Mouse (Mus musculus) lung, embryonic 15.5 days (tissue): Measurements from ENCODE around the gene Mfap2. TPM values are rescaled to one million over a fixed set of nuclear protein-coding genes. Genes with fewer than 3 reads are reported as not detected.
A peak's percentile ranks its signal among the peaks of the same experiment; 100 is the strongest.

Source experiments
- ATAC-seq: fragments of 200-750 bp; cut with Nextera tagmentation; 2 replicates; pipeline ENCODE4 v1.8.0; 2017; ENCODE audit warnings: moderate number of reproducible peaks, borderline replicate concordance; ENCODE audit not compliant: low FRiP score, low TSS enrichment; ENCODE audit errors: extremely low read depth
- H3K27ac ChIP-seq: fragments of 300-500 bp; sonication (generic); 2 replicates; pipeline ENCODE4 v1.5.1; 2015; ENCODE audit warnings: moderate library complexity, mild to moderate bottlenecking, inconsistent platforms
- H3K27me3 ChIP-seq: fragments of 300-500 bp; sonication (generic); 2 replicates; pipeline ENCODE4 v1.6.1; 2015; ENCODE audit warnings: inconsistent platforms
- H3K36me3 ChIP-seq: fragments of 300-500 bp; sonication (generic); 2 replicates; pipeline ENCODE4 v1.6.1; 2015; ENCODE audit warnings: inconsistent platforms
- H3K4me1 ChIP-seq: fragments of 300-500 bp; sonication (generic); 2 replicates; pipeline ENCODE4 v1.6.1; 2015; ENCODE audit warnings: inconsistent platforms
- H3K4me2 ChIP-seq: fragments of 300-500 bp; sonication (generic); 2 replicates; pipeline ENCODE4 v1.6.1; 2015; ENCODE audit warnings: inconsistent platforms, mild to moderate bottlenecking, moderate library complexity
- H3K4me3 ChIP-seq: fragments of 300-500 bp; sonication (generic); 2 replicates; pipeline ENCODE4 v1.5.1; 2015; ENCODE audit warnings: mild to moderate bottlenecking, inconsistent platforms
- H3K9ac ChIP-seq: fragments of 300-500 bp; sonication (generic); 2 replicates; pipeline ENCODE4 v1.6.1; 2015; ENCODE audit warnings: inconsistent platforms
- H3K9me3 ChIP-seq: fragments of 300-500 bp; sonication (generic); 2 replicates; pipeline ENCODE4 v1.6.1; 2016; ENCODE audit warnings: inconsistent platforms
- WGBS: fragments of 180-500 bp; shearing (Covaris S2); methylation state at CpG from one replicate; pipeline ENCODE4 v1.1.7; 2015; 5-methylcytosine and 5-hydroxymethylcytosine counted together
- polyA plus RNA-seq: library from polyadenylated mRNA; unstranded; fragments of >200 nt; fragmentation: Nextera tagmentation; extraction: Ambion mirVana; gene quantifications from 2 replicates; pipeline ENCODE4 v1.2.1, GENCODE M21; 2015

Gene Mfap2
- polyA plus RNA-seq, 1 experiment from 2014 or later = 496 TPM

DNA sequence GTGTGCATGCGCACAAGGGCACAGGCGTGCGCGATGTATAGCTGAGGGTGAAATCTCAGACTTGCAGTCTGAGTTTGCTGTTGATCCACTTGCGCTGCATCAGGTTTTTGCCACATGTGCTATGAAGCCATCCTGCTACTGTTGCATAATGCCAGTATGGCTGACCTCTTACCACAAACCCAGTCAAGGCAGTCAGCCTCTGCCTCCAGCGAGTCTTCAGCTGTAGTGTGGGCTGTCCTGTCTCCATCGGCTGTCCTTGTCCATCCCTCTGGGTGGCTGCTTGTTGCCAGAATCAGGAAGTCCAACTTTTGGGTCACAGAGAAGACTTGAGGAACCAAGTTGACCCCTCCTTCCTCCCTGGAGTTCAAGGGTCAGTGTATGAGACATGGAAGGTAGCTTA is 34.9 kb upstream of the Mfap2 start:
- H3K4me1 ChIP-seq = no peaks in the 10 kb centered on the region
- no peaks in the 10 kb centered on the region for H3K9me3 ChIP-seq
- 93% methylated on average over 7 of the region's 7 CpGs for whole genome bisulfite sequencing
- H3K9ac ChIP-seq = no peak overlapping the region
- H3K4me3 ChIP-seq = no peak overlapping the region
- H3K27me3 ChIP-seq = no peaks in the 10 kb centered on the region
- H3K36me3 ChIP-seq = peaks cover 81% of the 10 kb centered on the region
- no peak overlapping the region for H3K27ac ChIP-seq
- no peak for ATAC-seq
- H3K4me2 ChIP-seq = no peak overlapping the region

DNA sequence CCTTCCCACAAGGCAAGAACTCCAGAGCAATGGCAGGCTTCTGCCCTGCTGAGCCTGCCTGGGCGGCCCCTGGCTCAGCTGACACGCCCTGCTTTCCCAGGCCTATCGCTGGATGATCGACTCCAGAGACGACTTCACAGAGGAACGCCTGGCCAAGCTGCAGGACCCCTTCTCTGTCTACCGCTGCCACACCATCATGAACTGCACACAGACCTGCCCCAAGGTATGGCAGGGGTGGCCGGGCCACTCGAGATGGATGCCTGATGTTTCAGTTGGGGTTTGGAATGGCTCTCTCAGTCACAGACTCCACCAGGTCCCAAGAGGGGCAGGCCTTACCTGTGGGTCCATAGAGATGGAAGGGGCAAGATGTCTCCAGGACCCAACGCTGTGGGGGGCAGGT is 32.9 kb upstream of the Mfap2 start:
- peaks cover 64% of the 10 kb centered on the region for H3K36me3 ChIP-seq
- H3K4me1 ChIP-seq = no peaks in the 10 kb centered on the region
- no peak overlapping the region for H3K4me3 ChIP-seq
- no peak overlapping the region for H3K27ac ChIP-seq
- H3K4me2 ChIP-seq = no peak overlapping the region
- H3K27me3 ChIP-seq = no peaks in the 10 kb centered on the region
- no peaks in the 10 kb centered on the region for H3K9me3 ChIP-seq
- ATAC-seq = no peak
- H3K9ac ChIP-seq = no peak overlapping the region
- WGBS = 84% methylated on average over 10 of the region's 10 CpGs

DNA sequence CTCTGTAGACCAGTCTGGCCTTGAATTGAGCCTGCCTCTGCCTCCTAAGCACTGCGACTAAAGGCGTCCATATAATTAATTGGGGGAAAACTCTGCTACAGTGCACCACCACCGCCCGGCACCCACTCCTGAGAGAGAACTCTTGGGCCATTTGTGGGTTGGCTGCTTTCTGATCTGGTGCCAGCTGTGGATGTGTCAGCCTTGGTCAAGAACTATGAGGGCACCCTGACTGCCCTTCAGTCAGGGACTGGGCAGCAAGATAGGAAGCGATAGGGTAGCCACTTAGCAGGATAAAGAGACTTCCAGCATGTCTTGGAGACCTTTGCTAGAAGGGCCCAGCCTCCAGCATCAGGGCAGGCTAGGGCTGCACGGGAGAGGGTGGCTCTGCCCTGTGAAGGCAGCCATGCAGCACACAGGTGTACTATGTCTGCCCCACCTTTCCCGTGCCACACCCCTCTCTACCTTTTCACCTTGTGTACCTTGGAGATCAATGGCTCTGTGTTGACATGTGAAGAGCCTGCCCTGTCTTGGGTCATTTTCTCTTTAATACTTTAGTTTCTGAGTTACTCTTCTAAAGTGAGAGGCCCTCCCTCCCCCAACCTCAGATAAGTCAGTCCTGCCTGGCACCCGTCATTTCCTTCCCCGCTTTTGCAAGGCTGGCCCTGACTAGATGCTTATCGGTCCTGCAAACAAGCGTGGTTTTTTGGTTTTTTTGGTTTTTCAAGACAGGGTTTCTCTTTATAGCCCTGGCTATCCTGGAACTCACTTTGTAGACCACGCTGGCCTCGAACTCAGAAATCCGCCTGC is 32.1 kb upstream of the Mfap2 start:
- Histone ChIP-seq H3K27me3 (no peaks in the 10 kb centered on the region), H3K36me3 (peaks cover 56% of the 10 kb centered on the region), H3K9me3 (no peaks in the 10 kb centered on the region), H3K4me2 (no peak overlapping the region), H3K4me1 (peaks cover 3% of the 10 kb centered on the region), H3K4me3 (no peak overlapping the region), H3K9ac (no peak overlapping the region), H3K27ac (no peak overlapping the region)
- no peak for ATAC-seq
- 83% methylated on average over 14 of the region's 14 CpGs for WGBS

DNA sequence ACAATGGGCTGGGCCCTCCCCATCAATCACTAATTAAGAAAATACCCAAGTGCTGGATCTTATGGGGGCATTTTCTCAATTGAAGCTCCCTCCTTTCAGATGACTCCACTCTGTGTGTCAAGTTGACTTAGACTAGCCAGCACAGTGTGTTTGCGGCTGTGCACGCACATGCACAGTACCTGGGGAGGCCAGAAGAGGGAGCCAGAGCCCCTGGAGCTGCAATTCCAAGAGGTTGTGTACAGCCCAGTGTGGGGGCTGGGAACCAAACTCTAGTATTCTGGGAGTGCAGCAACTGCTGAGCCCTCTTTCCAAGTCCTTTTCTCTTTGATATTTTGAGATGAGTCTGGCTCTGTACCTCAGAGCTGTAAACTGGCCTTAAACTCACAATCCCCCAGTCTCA is 28.6 kb upstream of the Mfap2 start:
- H3K4me1 ChIP-seq = peaks cover 19% of the 10 kb centered on the region
- no peak overlapping the region for H3K27ac ChIP-seq
- no peaks in the 10 kb centered on the region for H3K9me3 ChIP-seq
- WGBS = 90% methylated on average over 2 of the region's 2 CpGs
- no peaks in the 10 kb centered on the region for H3K27me3 ChIP-seq
- H3K36me3 ChIP-seq = peaks cover 23% of the 10 kb centered on the region
- H3K4me3 ChIP-seq = no peak overlapping the region
- no peak overlapping the region for H3K4me2 ChIP-seq
- ATAC-seq = no peak
- no peak overlapping the region for H3K9ac ChIP-seq

DNA sequence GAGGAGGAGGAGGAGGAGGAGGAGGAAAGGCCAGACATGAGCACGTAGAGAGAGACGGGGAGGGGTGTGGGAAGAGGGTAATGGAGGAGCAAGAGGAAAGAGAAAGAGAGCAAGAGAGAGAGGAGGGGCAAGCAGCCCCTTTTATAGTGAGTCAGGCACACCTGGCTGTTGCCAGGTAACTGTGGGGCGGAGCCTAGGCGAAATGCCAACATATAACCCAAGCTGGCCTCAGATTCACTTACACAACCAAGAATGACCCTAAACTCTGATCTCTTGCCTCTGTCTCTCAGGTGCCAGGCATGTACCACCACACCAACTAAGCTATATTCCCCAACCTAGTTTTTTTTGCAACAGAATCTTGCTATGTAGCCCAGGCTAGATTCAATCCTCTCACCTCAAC is 27.4 kb upstream of the Mfap2 start:
- H3K27ac ChIP-seq = peak overlapping the region; percentile 69
- no peaks in the 10 kb centered on the region for H3K9me3 ChIP-seq
- H3K4me1 ChIP-seq = peaks cover 28% of the 10 kb centered on the region
- H3K4me2 ChIP-seq = no peak overlapping the region
- H3K36me3 ChIP-seq = peaks cover 15% of the 10 kb centered on the region
- ATAC-seq = no peak
- no peak overlapping the region for H3K9ac ChIP-seq
- no peaks in the 10 kb centered on the region for H3K27me3 ChIP-seq
- no peak overlapping the region for H3K4me3 ChIP-seq
- 44% methylated on average over 4 of the region's 4 CpGs for WGBS

DNA sequence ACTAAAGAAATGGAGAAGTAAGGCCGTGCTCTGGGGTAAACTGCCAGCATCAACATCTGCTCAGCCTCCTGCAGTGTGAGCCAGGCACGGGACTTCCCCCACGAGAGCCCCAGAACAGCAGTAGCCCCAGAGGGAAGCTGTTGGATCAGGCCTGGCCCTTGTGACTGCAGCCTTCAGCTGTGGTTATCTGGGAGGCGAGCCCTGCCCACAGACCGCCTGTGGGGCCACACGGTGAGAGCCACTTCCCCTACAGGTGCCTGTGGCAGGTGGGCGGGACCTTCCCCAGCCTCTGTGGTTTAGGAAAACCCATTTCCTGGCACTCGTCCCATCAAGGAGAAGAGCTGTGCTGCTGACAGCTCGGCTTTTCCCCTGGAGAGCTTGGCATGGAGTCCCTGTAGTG is 26.8 kb upstream of the Mfap2 start:
- no peak overlapping the region for H3K4me2 ChIP-seq
- ATAC-seq = peak; percentile 48

DNA sequence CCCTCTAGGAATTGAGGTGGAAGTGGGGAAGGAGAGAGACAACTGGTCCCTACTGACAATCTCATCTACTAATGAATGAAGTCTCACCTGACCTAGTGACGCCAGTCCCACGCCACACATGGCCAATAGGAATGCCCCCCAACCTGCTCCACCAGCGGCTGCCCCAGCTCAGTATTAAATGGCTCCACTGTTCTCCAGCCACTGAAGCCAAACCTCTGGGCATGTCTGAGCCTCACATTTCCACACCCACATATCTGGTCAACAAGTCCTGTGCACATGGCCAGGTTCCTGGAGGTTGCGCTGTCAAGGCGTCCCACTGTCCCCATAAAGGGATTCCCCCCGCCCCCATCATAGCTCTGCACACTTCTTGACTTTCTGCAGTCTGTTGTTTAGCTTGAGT is 25.7 kb upstream of the Mfap2 start:
- H3K9ac ChIP-seq = no peak overlapping the region
- no peak for ATAC-seq
- no peak overlapping the region for H3K4me2 ChIP-seq
- WGBS = 71% methylated on average over 6 of the region's 6 CpGs
- no peak overlapping the region for H3K27ac ChIP-seq
- peaks cover 33% of the 10 kb centered on the region for H3K4me1 ChIP-seq
- peaks cover under 1% of the 10 kb centered on the region; the same call in 1 of the 2 replicates for H3K36me3 ChIP-seq
- H3K27me3 ChIP-seq = no peaks in the 10 kb centered on the region
- no peak overlapping the region for H3K4me3 ChIP-seq
- H3K9me3 ChIP-seq = no peaks in the 10 kb centered on the region

More for the DNA sequence above, 26.8 kb upstream of the Mfap2 start:
- H3K4me3 ChIP-seq = no peak overlapping the region
- no peaks in the 10 kb centered on the region for H3K27me3 ChIP-seq
- 5% methylated on average over 9 of the region's 9 CpGs for WGBS
- H3K4me1 ChIP-seq = peaks cover 29% of the 10 kb centered on the region
- H3K9ac ChIP-seq = no peak overlapping the region
- H3K27ac ChIP-seq = peak overlapping the region; percentile 69
- H3K36me3 ChIP-seq = peaks cover 12% of the 10 kb centered on the region
- no peaks in the 10 kb centered on the region for H3K9me3 ChIP-seq

DNA sequence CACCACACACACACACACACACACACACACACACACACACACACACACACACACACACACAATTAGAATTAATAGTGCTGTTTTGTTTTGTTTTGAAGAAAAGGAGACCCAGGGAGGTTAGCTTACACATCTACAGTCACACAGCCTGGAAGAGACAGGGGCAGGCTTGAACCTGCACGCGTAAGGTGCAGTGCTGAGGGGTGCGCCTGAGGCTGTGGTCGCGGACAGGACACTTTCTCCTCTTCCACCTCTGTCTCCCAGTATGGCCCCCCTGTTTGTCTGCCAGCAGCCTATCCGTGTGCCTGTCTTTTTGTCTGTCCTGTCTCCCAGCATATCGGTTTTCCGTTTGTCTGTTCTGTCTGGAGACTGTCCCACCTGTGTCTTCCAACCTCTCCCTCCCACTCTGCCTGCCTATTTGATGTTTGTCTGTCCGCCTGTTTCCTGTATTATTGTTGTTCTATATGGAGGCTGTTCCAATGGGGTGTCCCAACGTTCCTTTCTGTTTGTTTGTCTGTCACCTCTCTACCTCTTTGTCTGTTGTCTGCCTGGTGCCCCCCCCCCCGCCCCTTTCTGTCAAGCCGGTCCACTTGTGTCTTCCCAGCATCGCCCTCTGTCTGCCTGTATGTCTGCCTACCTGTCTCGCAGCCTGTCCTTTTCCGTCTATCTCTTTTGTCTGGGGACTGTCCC is 24.1 kb upstream of the Mfap2 start:
- ATAC-seq = no peak
- H3K9ac ChIP-seq = peak overlapping the region; percentile 83

DNA sequence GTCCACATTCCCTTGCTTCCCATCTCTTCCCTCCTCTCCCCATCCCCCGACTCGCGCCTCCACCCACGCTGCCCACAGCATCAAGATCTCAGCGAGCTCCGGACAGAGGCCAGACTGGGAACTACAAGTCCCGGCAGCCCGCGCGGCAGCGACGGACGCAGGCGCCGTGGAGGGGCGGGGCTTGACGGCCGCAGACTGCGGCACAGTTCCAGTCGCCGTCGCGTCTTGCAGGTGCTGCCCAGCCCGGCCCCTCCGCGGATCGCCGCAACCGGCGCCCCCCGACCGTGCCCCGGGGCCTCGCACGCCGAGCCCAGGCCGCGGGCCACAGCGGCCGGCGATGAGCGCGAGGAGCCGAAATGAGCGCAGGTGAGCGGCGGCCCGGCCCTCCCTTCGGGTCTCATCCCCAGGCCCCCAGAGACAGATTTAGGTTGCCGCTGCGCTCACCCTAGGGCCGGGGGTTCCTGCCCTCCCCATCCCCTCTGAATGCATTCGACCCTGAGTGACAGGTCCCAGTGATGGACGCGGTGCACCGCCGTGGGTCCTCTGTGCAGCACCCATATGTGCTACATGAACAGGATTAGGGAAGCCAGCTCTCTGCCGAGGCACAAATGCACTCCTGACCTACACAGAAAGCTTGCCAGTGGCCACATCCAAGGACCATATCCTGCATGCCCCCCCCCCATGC is 23.4 kb upstream of the Mfap2 start, which contains the start of gene Atp13a2:
Atp13a2 (plus strand) TSS at position 163 of the 685 bp plus-strand sequence.
- Histone ChIP-seq H3K9ac (peak within 1 kb of the TSS; percentile 83), H3K27ac (no peak within 1 kb of the TSS)

More for the DNA sequence above, 24.1 kb upstream of the Mfap2 start:
- no peaks in the 10 kb centered on the region for H3K27me3 ChIP-seq
- no peaks in the 10 kb centered on the region for H3K9me3 ChIP-seq
- peak overlapping the region; percentile 83 for H3K4me2 ChIP-seq
- no peaks in the 10 kb centered on the region for H3K36me3 ChIP-seq
- WGBS = 26% methylated on average over 15 of the region's 15 CpGs
- peaks cover 33% of the 10 kb centered on the region for H3K4me1 ChIP-seq
- H3K27ac ChIP-seq = no peak overlapping the region
- H3K4me3 ChIP-seq = peak overlapping the region; percentile 84

DNA sequence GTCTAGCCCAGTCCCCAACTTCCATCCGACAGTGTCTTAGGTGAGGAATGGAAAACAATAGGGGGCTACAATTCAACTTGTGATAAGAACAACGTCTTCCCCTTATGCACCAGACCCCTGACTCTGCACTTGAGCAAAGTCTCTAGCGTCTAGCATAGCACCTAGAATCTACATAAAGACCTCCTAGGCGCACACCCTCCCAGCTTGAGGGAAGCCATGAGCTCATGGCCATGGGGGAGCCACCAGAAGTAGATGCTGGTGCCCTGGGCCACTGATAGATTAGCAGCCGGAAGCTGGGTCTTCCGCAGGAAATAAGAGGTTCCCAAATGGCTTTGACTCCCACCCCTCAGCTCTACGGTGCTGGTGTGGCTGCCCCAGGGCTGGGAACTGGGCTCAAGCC is 22.7 kb upstream of the Mfap2 start:
- Histone ChIP-seq H3K36me3 (no peaks in the 10 kb centered on the region), H3K27ac (no peak overlapping the region), H3K9ac (peak overlapping the region; percentile 83), H3K4me1 (peaks cover 33% of the 10 kb centered on the region), H3K4me3 (peak overlapping the region; percentile 84), H3K27me3 (no peaks in the 10 kb centered on the region), H3K9me3 (no peaks in the 10 kb centered on the region), H3K4me2 (peak overlapping the region; percentile 83)
- 22% methylated on average over 7 of the region's 7 CpGs for WGBS
- peak; percentile 2; the same call in 1 of the 2 replicates for ATAC-seq

More for the DNA sequence above, 23.4 kb upstream of the Mfap2 start, which contains the start of gene Atp13a2:
- H3K36me3 ChIP-seq = no peaks in the 10 kb centered on the region
- H3K4me1 ChIP-seq = peaks cover 33% of the 10 kb centered on the region
- ATAC-seq = peak; percentile 80; the same call in 1 of the 2 replicates
- under 1% methylated on average over 53 of the region's 58 CpGs for WGBS
- H3K4me2 ChIP-seq = peak within 1 kb of the TSS; percentile 83
- H3K4me3 ChIP-seq = peak within 1 kb of the TSS; percentile 84
- H3K27me3 ChIP-seq = no peaks in the 10 kb centered on the region
- no peaks in the 10 kb centered on the region for H3K9me3 ChIP-seq

DNA sequence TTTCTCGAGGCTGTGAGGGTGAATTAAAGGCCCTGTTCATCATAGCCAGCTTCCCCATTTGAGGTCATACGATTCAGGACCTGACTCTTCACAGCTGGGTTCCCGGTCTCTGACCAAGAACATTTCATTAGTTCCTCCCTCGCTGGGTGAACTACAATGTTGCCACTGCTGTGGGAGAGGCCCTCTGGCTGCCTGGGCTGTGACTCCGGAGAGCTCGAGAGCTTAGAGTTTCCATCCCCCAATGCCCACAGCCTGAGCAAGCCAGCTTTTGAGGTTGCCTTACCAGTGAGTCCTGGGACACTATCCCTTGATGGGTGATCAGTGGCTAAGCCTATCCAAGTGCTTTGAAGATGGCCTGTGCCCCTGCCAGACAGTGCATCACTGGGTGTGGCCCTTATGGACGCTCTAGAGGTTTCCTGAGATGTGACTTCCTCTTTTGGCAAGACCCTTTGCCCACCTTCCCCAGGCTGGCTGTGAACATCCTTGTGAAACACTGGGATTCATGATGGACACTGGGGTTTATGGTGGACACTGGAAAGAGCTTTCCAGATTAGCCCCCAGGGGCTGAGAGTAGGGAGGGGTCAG is 21.4 kb upstream of the Mfap2 start:
- no peak for ATAC-seq
- Histone ChIP-seq H3K4me3 (no peak overlapping the region), H3K4me1 (peaks cover 23% of the 10 kb centered on the region), H3K36me3 (peaks cover 5% of the 10 kb centered on the region; the same call in 1 of the 2 replicates), H3K27me3 (no peaks in the 10 kb centered on the region), H3K27ac (no peak overlapping the region), H3K4me2 (peak overlapping the region; percentile 83; the same call in 1 of the 2 replicates), H3K9ac (no peak overlapping the region), H3K9me3 (no peaks in the 10 kb centered on the region)
- WGBS = 68% methylated on average over 7 of the region's 7 CpGs
